10 mouse cellular contexts compared by ENCODE assay signal in the genomic region with DNA sequence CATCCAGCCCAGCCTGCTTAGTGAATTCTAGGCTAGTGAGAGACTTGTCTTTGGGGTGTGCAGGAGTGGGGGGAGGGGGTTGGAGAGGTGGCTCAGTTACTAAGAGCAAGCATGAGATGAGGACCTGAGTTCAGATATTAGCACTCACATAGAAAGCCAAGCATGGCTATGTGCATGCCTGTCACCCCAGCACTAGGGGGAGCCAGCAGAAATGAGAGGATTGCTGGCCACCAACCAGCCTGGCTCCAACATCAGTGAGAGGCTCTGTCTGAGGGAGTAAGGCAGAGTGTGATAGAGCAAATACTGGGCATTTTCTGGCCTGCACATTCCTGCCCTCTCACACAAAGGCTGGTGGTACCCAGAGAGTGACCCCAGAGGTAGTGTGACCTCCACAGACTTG. TPM values are rescaled to one million over a fixed set of nuclear protein-coding genes. Genes with fewer than 3 reads are reported as not detected.
A peak's percentile ranks its signal among the peaks of the same experiment; 100 is the strongest.
DNase-seq lines count a peak whose midpoint lies in the region; ATAC-seq and TF ChIP-seq lines count a peak whose summit lies in the region.
"Had no signal": no experiment of that assay in that cellular context is flagged by ENCODE, and none has a peak within 500 bp of the region (broad histone marks: within the 10 kb centered on the region; RNA-seq: fewer than 3 reads in every experiment).

No protein-coding gene starts in this region.

- TF ChIP-seq EP300 in liver, embryonic 14.5 days (IDR thresholded peaks at IDR 0.05; ENCODE audit: low read depth): no peak

- H3K9me3 ChIP-seq in liver, embryonic 14.5 days (ENCODE audit: control insufficient read depth, low read length): no peaks in the 10 kb centered on the region
- H3K9me3 ChIP-seq: intestine, embryonic 15.5 days; limb, embryonic 15.5 days; neural tube, embryonic 12.5 days had no signal

- H3K4me3 ChIP-seq in liver, embryonic 14.5 days (ENCODE audit: insufficient read depth in 1 of 2, low read depth in 2 of 2, low read length in 2 of 2): no peak overlapping the region
- H3K4me3 ChIP-seq: intestine, embryonic 15.5 days; limb, embryonic 15.5 days had no signal

- no peak for ATAC-seq in liver, embryonic 14.5 days (ENCODE audit: insufficient read depth)
- ATAC-seq in monocyte, adult 5-6 weeks (replicated peaks; ENCODE audit: insufficient number of reproducible peaks, low FRiP score, low TSS enrichment, poor library complexity, severe bottlenecking): no peak; the same call in 1 of the 2 replicates
- ATAC-seq: intestine, embryonic 15.5 days had no signal

- H3K4me2 ChIP-seq in liver, embryonic 14.5 days (ENCODE audit: low read depth): no peak overlapping the region
- H3K4me2 ChIP-seq: limb, embryonic 15.5 days had no signal

- TF ChIP-seq CTCF in liver, embryonic 14.5 days (IDR thresholded peaks at IDR 0.05; ENCODE audit: low read depth): peak; percentile 67

- no peak overlapping the region for H3K27ac ChIP-seq in liver, embryonic 14.5 days
- H3K27ac ChIP-seq: intestine, embryonic 15.5 days; limb, embryonic 15.5 days; neural tube, embryonic 12.5 days had no signal

- H3K4me1 ChIP-seq in liver, embryonic 14.5 days (replicated peaks; ENCODE audit: control insufficient read depth in 2 of 2, insufficient read depth in 2 of 2, low read length in 1 of 2): peaks cover 0 to 2% of the 10 kb centered on the region in 2 experiments; a peak in 1 of 4 replicates
- H3K4me1 ChIP-seq: intestine, embryonic 15.5 days had no signal

- no peaks in the 10 kb centered on the region for H3K36me3 ChIP-seq in liver, embryonic 14.5 days (replicated peaks; ENCODE audit: control insufficient read depth, insufficient read depth, low read depth)
- H3K36me3 ChIP-seq: intestine, embryonic 15.5 days had no signal

- H3K9ac ChIP-seq in liver, embryonic 14.5 days (replicated peaks): no peak overlapping the region
- H3K9ac ChIP-seq: intestine, embryonic 15.5 days; limb, embryonic 15.5 days; neural tube, embryonic 12.5 days had no signal

- peak; percentile 17 to 51 for DNase-seq in kidney, postnatal 36 days
- no peak for DNase-seq in kidney, postnatal 4 days
- peak; percentile 58 for DNase-seq in A20 (ENCODE audit: low read depth, low spot score)
- DNase-seq in ES-CJ7 (ENCODE audit: low read depth, low spot score): peak; percentile 41
- no peak for DNase-seq in liver, embryonic 14.5 days (ENCODE audit: low read depth in 3 of 3, low spot score in 3 of 3)
- no peak for DNase-seq in layer of hippocampus, adult 9-10 months (ENCODE audit: low spot score)

- no peaks in the 10 kb centered on the region for H3K27me3 ChIP-seq in liver, embryonic 14.5 days (ENCODE audit: control insufficient read depth, insufficient read depth, low read length)
- H3K27me3 ChIP-seq: intestine, embryonic 15.5 days; limb, embryonic 15.5 days; neural tube, embryonic 12.5 days had no signal

RNA-seq across cellular contexts. Expression of gene Fktn, which starts 2.2 kb away (rescaled TPM):
- polyA plus RNA-seq in liver, embryonic 14.5 days (2012; rRNA removed): 1.5 and 2.0 TPM in 2 replicates
- polyA plus RNA-seq in liver, embryonic 14.5 days (2014; fragmentation: Nextera tagmentation; extraction: Ambion mirVana): 2.3 and 2.5 TPM in 2 replicates
- total RNA-seq in monocyte, adult 5-6 weeks (2017): 1.8 to 6.3 TPM (median 4.2 TPM) in 3 replicates

Comparison
In these comparisons a context has a peak if more than half of its experiments do, and no peak if none do; other contexts are left out.
1. DNase-seq: peak in kidney, postnatal 36 days (2 of 2), A20 (single experiment) and ES-CJ7 (single experiment); none in kidney, postnatal 4 days (0 of 2), liver, embryonic 14.5 days (0 of 3) and layer of hippocampus, adult 9-10 months (single experiment).